Mouse (Mus musculus) liver, embryonic 14.5 days (tissue): ENCODE measurements around the gene Tnfrsf19. TPM values are rescaled to one million over a fixed set of nuclear protein-coding genes. Genes with fewer than 3 reads are reported as not detected.

Experiments used
- ATAC-seq: fragments of 200-750 bp; cut with Nextera tagmentation; 2 replicates; pipeline ENCODE4 v1.8.0; 2017; ENCODE audit warnings: moderate number of reproducible peaks, mild to moderate bottlenecking, moderate library complexity; ENCODE audit not compliant: insufficient read depth
- DNase-seq, 3 experiments: peaks; one replicate each; pipeline ENCODE4 v3.0.0-alpha.2; 2012 to 2013; ENCODE audit warnings: low read depth in 3 of 3, low spot score in 3 of 3
- H3K27ac ChIP-seq: fragments of 300-500 bp; sonication (generic); 2 replicates; pipeline ENCODE4 v1.5.1; 2014; ENCODE audit warnings: moderate library complexity, mild to moderate bottlenecking, control low read depth, inconsistent platforms
- H3K27me3 ChIP-seq: fragments of 300-500 bp; sonication (generic); 2 replicates; pipeline ENCODE4 v1.6.1; 2014; ENCODE audit warnings: mild to moderate bottlenecking, low read length, moderate library complexity; ENCODE audit not compliant: control insufficient read depth, insufficient read depth
- H3K36me3 ChIP-seq: fragments of 300-500 bp; sonication (generic); replicated peaks from 2 replicates; pipeline ENCODE4 v1.6.1; 2014; ENCODE audit warnings: low read depth; ENCODE audit not compliant: control insufficient read depth, insufficient read depth
- H3K4me1 ChIP-seq, 2 experiments: fragments of 200-500 bp in 1 of 2; fragments of 300-500 bp in 1 of 2; sonication (generic) in 1 of 2; replicated peaks; 2 replicates each; pipeline ENCODE4 v1.6.1; 2012 to 2014; ENCODE audit warnings: antibody characterized with exemption in 1 of 2, inconsistent platforms in 1 of 2, low read length in 1 of 2; ENCODE audit not compliant: control insufficient read depth in 2 of 2, insufficient read depth in 2 of 2
- H3K4me2 ChIP-seq: fragments of 300-500 bp; sonication (generic); 2 replicates; pipeline ENCODE4 v1.6.1; 2014; ENCODE audit warnings: low read depth, mild to moderate bottlenecking, control low read depth, moderate library complexity
- H3K4me3 ChIP-seq, 2 experiments: fragments of 200-500 bp in 1 of 2; fragments of 300-500 bp in 1 of 2; sonication (generic) in 1 of 2; 2 replicates each; pipeline ENCODE4 v1.5.1; 2012 to 2014; ENCODE audit warnings: low read depth in 2 of 2, low read length in 2 of 2, mild to moderate bottlenecking in 2 of 2, control low read depth in 1 of 2, inconsistent platforms in 1 of 2, moderate library complexity in 1 of 2; ENCODE audit not compliant: insufficient read depth in 1 of 2
- H3K9ac ChIP-seq: fragments of 300-500 bp; sonication (generic); replicated peaks from 2 replicates; pipeline ENCODE4 v1.6.1; 2014; ENCODE audit warnings: mild to moderate bottlenecking, control low read depth, moderate library complexity
- H3K9me3 ChIP-seq: fragments of 300-500 bp; sonication (generic); 2 replicates; pipeline ENCODE4 v1.6.1; 2016; ENCODE audit warnings: low read length, mixed read lengths; ENCODE audit not compliant: control insufficient read depth
- CTCF ChIP-seq: IDR thresholded peaks from 2 replicates; pipeline ENCODE4 v1.5.1; 2016; ENCODE audit warnings: antibody characterized with exemption, low read depth, control low read depth
- EP300 ChIP-seq: IDR thresholded peaks from 2 replicates; pipeline ENCODE4 v1.6.1; 2016; ENCODE audit warnings: antibody characterized with exemption, low read depth
- WGBS: fragments of 180-500 bp; shearing (Covaris S2); extraction: QIAGEN DNeasy Blood & Tissue Kit; methylation state at CpG from one replicate; pipeline ENCODE4 v1.1.7; 2014; ENCODE audit not compliant: insufficient replicate concordance; 5-methylcytosine and 5-hydroxymethylcytosine counted together
- polyA plus RNA-seq, 2 experiments: library from polyadenylated mRNA; depleted of rRNA in 1 of 2; stranded (reverse) in 1 of 2; unstranded in 1 of 2; fragments of >200 nt; fragmentation: Nextera tagmentation in 1 of 2; extraction: Ambion mirVana in 1 of 2; gene quantifications; 2 replicates each; pipeline versions ENCODE4 v1.2.1 to v1.2.3; 2012 to 2014

Gene Tnfrsf19
- polyA plus RNA-seq, 2 experiments, result 2.3 to 3.6 TPM

- Histone ChIP-seq H3K27me3 (no peaks in the 10 kb centered on the region), H3K4me3 (no peak overlapping the region), H3K4me1 (no peaks in the 10 kb centered on the region), H3K4me2 (no peak overlapping the region), H3K36me3 (no peaks in the 10 kb centered on the region), H3K9me3 (no peaks in the 10 kb centered on the region), H3K27ac (no peak overlapping the region), H3K9ac (no peak overlapping the region)
- DNase-seq (no peak), ATAC-seq (no peak)
- 5% methylated on average over 17 of the region's 17 CpGs for WGBS
- no peak for TF ChIP-seq CTCF
- TF ChIP-seq EP300, result no peak
Observed at GRCm38 (mm10) chr14:61012397-61012931, 33.8 kb downstream of the Tnfrsf19 start.

- WGBS, result 72% methylated on average over 8 of the region's 8 CpGs
- no peak overlapping the region for H3K4me3 ChIP-seq
- TF ChIP-seq EP300 (no peak), CTCF (no peak)
Observed at GRCm38 (mm10) chr14:61011621-61012174, 34.6 kb downstream of the Tnfrsf19 start.

GRCm38 (mm10) chr14:61005127-61005837 is 41.0 kb downstream of the Tnfrsf19 start:
- Histone ChIP-seq H3K27ac (no peak overlapping the region), H3K9ac (no peak overlapping the region), H3K4me1 (peaks cover 0 to 5% of the 10 kb centered on the region in 2 experiments; a peak in 2 of 4 replicates), H3K4me3 (no peak overlapping the region), H3K9me3 (no peaks in the 10 kb centered on the region), H3K36me3 (no peaks in the 10 kb centered on the region), H3K27me3 (no peaks in the 10 kb centered on the region), H3K4me2 (no peak overlapping the region)
- ATAC-seq (no peak), DNase-seq (no peak)
- no peak for TF ChIP-seq EP300
- no peak for TF ChIP-seq CTCF
- WGBS, result 45% methylated on average over 17 of the region's 17 CpGs

More at GRCm38 (mm10) chr14:61011621-61012174, 34.6 kb downstream of the Tnfrsf19 start:
- Histone ChIP-seq H3K9ac (no peak overlapping the region), H3K27me3 (no peaks in the 10 kb centered on the region), H3K36me3 (no peaks in the 10 kb centered on the region), H3K4me2 (no peak overlapping the region), H3K27ac (no peak overlapping the region), H3K4me1 (no peaks in the 10 kb centered on the region), H3K9me3 (no peaks in the 10 kb centered on the region)
- DNase-seq (no peak), ATAC-seq (no peak)

- 80% methylated on average over 6 of the region's 6 CpGs for WGBS
- H3K9me3 ChIP-seq, result no peaks in the 10 kb centered on the region
- DNase-seq, result no peak
- no peak overlapping the region for H3K9ac ChIP-seq
- H3K4me1 ChIP-seq, result peaks cover 0 to 5% of the 10 kb centered on the region in 2 experiments; a peak in 2 of 4 replicates
- TF ChIP-seq CTCF (no peak), EP300 (no peak)
- H3K36me3 ChIP-seq, result no peaks in the 10 kb centered on the region
- no peak for ATAC-seq
- no peak overlapping the region for H3K27ac ChIP-seq
- no peak overlapping the region for H3K4me2 ChIP-seq
- H3K27me3 ChIP-seq, result no peaks in the 10 kb centered on the region
- H3K4me3 ChIP-seq, result no peak overlapping the region
Observed at GRCm38 (mm10) chr14:61003676-61004075, 42.6 kb downstream of the Tnfrsf19 start.

- Histone ChIP-seq H3K27ac (no peak overlapping the region), H3K4me3 (no peak overlapping the region)
- DNase-seq, result no peak
Observed at GRCm38 (mm10) chr14:61000072-61000471, 46.2 kb downstream of the Tnfrsf19 start.

More at GRCm38 (mm10) chr14:61000072-61000471, 46.2 kb downstream of the Tnfrsf19 start:
- Histone ChIP-seq H3K27me3 (no peaks in the 10 kb centered on the region), H3K4me2 (no peak overlapping the region), H3K36me3 (no peaks in the 10 kb centered on the region), H3K9me3 (no peaks in the 10 kb centered on the region), H3K9ac (no peak overlapping the region), H3K4me1 (peaks cover 0 to 5% of the 10 kb centered on the region in 2 experiments; a peak in 2 of 4 replicates)
- TF ChIP-seq CTCF, result no peak
- TF ChIP-seq EP300, result no peak
- ATAC-seq, result no peak
- 64% methylated on average over 5 of the region's 5 CpGs for WGBS
